Comparison of ENCODE assay signal across 26 mouse cellular contexts in the genomic region with DNA sequence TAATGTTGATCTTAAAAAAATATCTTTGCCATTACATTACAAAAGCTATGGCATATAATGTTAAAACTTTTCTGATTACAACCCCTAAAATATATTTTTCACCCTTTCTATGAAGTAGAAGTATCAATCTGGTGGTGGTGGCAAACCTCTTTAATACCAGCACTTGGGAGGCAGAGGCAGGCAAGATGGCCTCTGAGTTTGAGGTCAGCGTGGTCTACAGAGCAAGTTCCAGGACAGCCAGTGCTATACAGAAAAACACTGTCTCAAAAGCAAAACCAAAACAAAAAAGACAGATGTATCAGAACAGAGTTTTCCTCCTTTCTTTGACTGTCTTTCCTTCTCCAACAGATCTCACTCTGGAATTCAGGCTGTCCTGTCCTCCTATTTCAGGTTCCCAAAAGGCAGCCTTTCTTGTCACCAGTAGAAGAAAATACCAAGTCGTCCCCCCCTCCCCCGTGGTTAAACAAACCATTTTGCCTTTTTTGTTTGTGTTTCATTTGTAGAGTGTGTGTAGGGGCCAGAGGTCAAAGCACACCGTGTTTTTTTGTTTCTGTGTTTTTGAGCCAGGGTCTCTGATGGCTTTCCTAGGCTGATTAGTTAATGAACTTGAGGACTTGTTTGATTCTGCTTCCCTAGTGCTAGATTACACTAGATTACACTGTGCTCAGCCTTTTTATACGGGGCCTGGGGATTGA. TPM values are rescaled to one million over a fixed set of nuclear protein-coding genes. Genes with fewer than 3 reads are reported as not detected.
A peak's percentile ranks its signal among the peaks of the same experiment; 100 is the strongest.
DNase-seq lines count a peak whose midpoint lies in the region; ATAC-seq and TF ChIP-seq lines count a peak whose summit lies in the region.
"Had no signal": no experiment of that assay in that cellular context is flagged by ENCODE, and none has a peak within 500 bp of the region (broad histone marks: within the 10 kb centered on the region; RNA-seq: fewer than 3 reads in every experiment).

No protein-coding gene starts in this region.

- H3K9me3 ChIP-seq in liver, embryonic 11.5 days (ENCODE audit: control insufficient read depth, low read length): no peaks in the 10 kb centered on the region
- no peaks in the 10 kb centered on the region for H3K9me3 ChIP-seq in liver, embryonic 15.5 days (replicated peaks)
- H3K9me3 ChIP-seq: forebrain, embryonic 10.5 days; heart, embryonic 13.5 days; limb, embryonic 13.5 days; lung, embryonic 15.5 days; midbrain, embryonic 15.5 days; neural tube, embryonic 12.5 days had no signal

- no peak overlapping the region for H3K9ac ChIP-seq in liver, adult 2 months (ENCODE audit: low read depth, low read length)
- H3K9ac ChIP-seq in liver, embryonic 11.5 days (ENCODE audit: low read depth, low read length): no peak overlapping the region
- no peak overlapping the region for H3K9ac ChIP-seq in liver, embryonic 15.5 days
- H3K9ac ChIP-seq: heart, embryonic 13.5 days; hindbrain, embryonic 14.5 days; limb, embryonic 13.5 days; lung, embryonic 15.5 days; midbrain, embryonic 15.5 days; neural tube, embryonic 12.5 days had no signal

- H3K79me2 ChIP-seq in liver, adult 2 months (ENCODE audit: control insufficient read depth, insufficient read depth, low read length): peaks cover 6% of the 10 kb centered on the region; the same call in 1 of the 2 replicates

- H3K36me3 ChIP-seq in liver, adult 2 months (ENCODE audit: control insufficient read depth, insufficient read depth, low read length): no peaks in the 10 kb centered on the region
- no peaks in the 10 kb centered on the region for H3K36me3 ChIP-seq in liver, embryonic 11.5 days (ENCODE audit: control insufficient read depth, insufficient read depth, low read length)
- H3K36me3 ChIP-seq in liver, embryonic 15.5 days (replicated peaks): no peaks in the 10 kb centered on the region
- H3K36me3 ChIP-seq: forebrain, embryonic 10.5 days; heart, embryonic 13.5 days; limb, embryonic 13.5 days; lung, embryonic 15.5 days; midbrain, embryonic 15.5 days; neural tube, embryonic 12.5 days had no signal

- no peak overlapping the region for H3K4me3 ChIP-seq in liver, adult 2 months (ENCODE audit: insufficient read depth, low read depth, low read length)
- no peak overlapping the region for H3K4me3 ChIP-seq in liver, embryonic 11.5 days (ENCODE audit: low read depth, low read length)
- no peak overlapping the region for H3K4me3 ChIP-seq in liver, embryonic 15.5 days (replicated peaks)
- H3K4me3 ChIP-seq: forebrain, embryonic 10.5 days; heart, adult 2 months; heart, embryonic 13.5 days; limb, embryonic 13.5 days; lung, embryonic 15.5 days; midbrain, embryonic 15.5 days; neural tube, embryonic 12.5 days had no signal

- WGBS in liver, adult 2 months: 13% methylated on average over 5 of the region's 5 CpGs
- WGBS in liver, embryonic 11.5 days: 54% methylated on average over 5 of the region's 5 CpGs
- WGBS in liver, embryonic 15.5 days (ENCODE audit: insufficient replicate concordance): 38% methylated on average over 5 of the region's 5 CpGs

- H3K27ac ChIP-seq in liver, adult 2 months (replicated peaks; ENCODE audit: insufficient read depth, low read depth, low read length): peak overlapping the region; percentile 67
- no peak overlapping the region for H3K27ac ChIP-seq in liver, embryonic 11.5 days (ENCODE audit: low read depth, low read length)
- 0 out of 2 replicates have a peak overlapping the region, but pooled peaks have one; percentile 31 for H3K27ac ChIP-seq in liver, embryonic 15.5 days (replicated peaks)
- H3K27ac ChIP-seq: forebrain, embryonic 10.5 days; heart, adult 2 months; heart, embryonic 13.5 days; hindbrain, embryonic 14.5 days; limb, embryonic 13.5 days; lung, embryonic 15.5 days; midbrain, embryonic 15.5 days; neural tube, embryonic 12.5 days; stomach, postnatal 0 days had no signal

- no peak for TF ChIP-seq POLR2A in liver, adult 2 months (IDR thresholded peaks at IDR 0.05; ENCODE audit: extremely low read depth, insufficient read depth, low read length)

- H3K27me3 ChIP-seq in liver, adult 2 months (ENCODE audit: control insufficient read depth, insufficient read depth, low read length): no peaks in the 10 kb centered on the region
- no peaks in the 10 kb centered on the region for H3K27me3 ChIP-seq in liver, embryonic 11.5 days (replicated peaks; ENCODE audit: control insufficient read depth, insufficient read depth, low read length)
- no peaks in the 10 kb centered on the region for H3K27me3 ChIP-seq in liver, embryonic 15.5 days
- H3K27me3 ChIP-seq: heart, embryonic 13.5 days; limb, embryonic 13.5 days; lung, embryonic 15.5 days; midbrain, embryonic 15.5 days; neural tube, embryonic 12.5 days had no signal

- H3K4me2 ChIP-seq in liver, embryonic 11.5 days: no peak overlapping the region
- peak overlapping the region; percentile 2; the same call in 1 of the 2 replicates for H3K4me2 ChIP-seq in liver, embryonic 15.5 days
- H3K4me2 ChIP-seq: heart, embryonic 13.5 days; hindbrain, embryonic 14.5 days; limb, embryonic 13.5 days; lung, embryonic 15.5 days; midbrain, embryonic 15.5 days; neural tube, embryonic 12.5 days had no signal

- peak; percentile 80 for DNase-seq in liver, adult 2 months (ENCODE audit: extremely low read depth, low read depth, low spot score)
- no peak for DNase-seq in liver, embryonic 11.5 days (ENCODE audit: low spot score)
- peak; percentile 13 for DNase-seq in embryo, embryonic 11 days
- no peak for DNase-seq in ovary, postnatal 10 days (ENCODE audit: low spot score)
- DNase-seq in thymus, postnatal 25 days: no peak
- DNase-seq in right cerebral cortex, postnatal 36 days (ENCODE audit: low spot score in 2 of 2): no peak
- DNase-seq: adrenal gland, postnatal 25 days; cerebellum, adult 8-10 months; cerebellum, postnatal 36 days; gastrocnemius, postnatal 25 days; heart, adult 2 months; heart, postnatal 36 days; kidney, adult 8-10 months; kidney, postnatal 10 days; lung, postnatal 36 days; thymus, adult 2 months had no signal

- no peak for ATAC-seq in liver, embryonic 11.5 days (replicated peaks; ENCODE audit: low FRiP score)
- no peak for ATAC-seq in liver, embryonic 15.5 days (ENCODE audit: insufficient read depth)
- ATAC-seq: forebrain, embryonic 16.5 days; midbrain, embryonic 15.5 days had no signal

- H3K4me1 ChIP-seq in liver, adult 2 months (ENCODE audit: control insufficient read depth, insufficient read depth, low read length): peaks cover 4% of the 10 kb centered on the region
- no peaks in the 10 kb centered on the region for H3K4me1 ChIP-seq in liver, embryonic 11.5 days (replicated peaks; ENCODE audit: control insufficient read depth, insufficient read depth, low read length)
- H3K4me1 ChIP-seq in liver, embryonic 15.5 days (replicated peaks): no peaks in the 10 kb centered on the region; the same call in 1 of the 2 replicates
- H3K4me1 ChIP-seq: limb, embryonic 13.5 days; lung, embryonic 15.5 days; midbrain, embryonic 15.5 days; neural tube, embryonic 12.5 days had no signal

- TF ChIP-seq CTCF in liver, adult 2 months (IDR thresholded peaks at IDR 0.05; ENCODE audit: low read depth, low read length): no peak

RNA-seq across cellular contexts. Expression of a gene that starts 28.3 kb away (rescaled TPM):
- total RNA-seq in liver, adult 2 months (2014; rRNA removed): 16.8 and 19.3 TPM in 2 replicates
- polyA plus RNA-seq in liver, adult 2 months (2012; rRNA removed): 43.2 and 50.9 TPM in 2 replicates
- polyA plus RNA-seq in liver, embryonic 11.5 days (2014; fragmentation: Nextera tagmentation; extraction: Ambion mirVana): 30.4 and 33.0 TPM in 2 replicates
- 11.9 and 12.7 TPM in 2 replicates for polyA plus RNA-seq in liver, embryonic 15.5 days (2015; fragmentation: Nextera tagmentation; extraction: Ambion mirVana)

Comparison
In these comparisons a context has a peak if more than half of its experiments do, and no peak if none do; other contexts are left out.
1. DNase-seq: peak in liver, adult 2 months (single experiment) and embryo, embryonic 11 days (single experiment); none in liver, embryonic 11.5 days (single experiment), ovary, postnatal 10 days (single experiment), thymus, postnatal 25 days (single experiment) and right cerebral cortex, postnatal 36 days (0 of 2).